Mouse (Mus musculus): ENCODE measurements at regions not wholly inside any gene's neighbourhood (a gene's known extent, or its start where the extent isn't known, plus 50 kb on each side); places are given as distances from the start of the nearest gene placed in this dataset.
A peak's percentile ranks its signal among the peaks of the same experiment; 100 is the strongest.
"Not testable (repeated sequence)": the region's sequence is repeated elsewhere in the genome, so short reads cannot be mapped to it uniquely, and the experiment has no call there.

DNA sequence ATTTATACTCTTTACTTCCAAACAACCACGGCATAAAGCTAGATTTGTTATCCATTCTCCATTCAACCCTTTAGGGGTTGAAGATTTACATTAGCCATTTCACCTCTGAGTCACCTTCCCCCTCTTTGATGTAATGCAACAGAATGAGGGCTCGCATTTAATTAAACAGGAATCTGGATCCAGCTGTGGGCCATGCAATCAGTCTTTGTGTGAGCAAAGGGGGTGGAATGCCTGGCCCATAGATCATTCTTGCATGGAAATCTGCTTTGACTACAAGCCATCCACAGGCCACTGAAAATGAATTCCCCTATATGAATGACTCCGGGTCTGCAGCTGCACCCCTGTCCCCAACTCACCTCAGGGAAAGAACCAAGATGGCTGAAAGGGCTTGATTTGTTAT is 574.4 kb downstream of the Cypt12 start:
- no peak for DNase-seq (ENCODE audit: low spot score)

DNA sequence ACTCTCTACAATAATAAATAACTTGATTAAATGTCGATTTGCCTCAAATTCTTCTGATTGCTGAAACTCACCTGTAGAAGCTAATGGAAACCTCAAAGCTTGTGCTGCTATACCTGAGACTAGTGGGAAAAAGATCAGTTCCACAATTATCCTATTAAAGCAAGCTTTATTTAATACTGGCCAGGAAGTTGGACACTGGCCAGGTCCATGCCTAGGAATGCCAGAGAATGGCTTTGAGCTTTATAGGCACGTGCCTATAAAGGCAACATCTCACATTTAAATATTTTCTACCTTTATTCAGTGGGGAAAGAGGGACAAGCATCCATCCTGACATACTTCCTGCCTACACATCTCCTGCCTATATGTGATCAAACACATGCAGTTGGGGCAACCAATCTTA is 575.8 kb downstream of the Cypt12 start:
- DNase-seq (ENCODE audit: low spot score) = no peak

DNA sequence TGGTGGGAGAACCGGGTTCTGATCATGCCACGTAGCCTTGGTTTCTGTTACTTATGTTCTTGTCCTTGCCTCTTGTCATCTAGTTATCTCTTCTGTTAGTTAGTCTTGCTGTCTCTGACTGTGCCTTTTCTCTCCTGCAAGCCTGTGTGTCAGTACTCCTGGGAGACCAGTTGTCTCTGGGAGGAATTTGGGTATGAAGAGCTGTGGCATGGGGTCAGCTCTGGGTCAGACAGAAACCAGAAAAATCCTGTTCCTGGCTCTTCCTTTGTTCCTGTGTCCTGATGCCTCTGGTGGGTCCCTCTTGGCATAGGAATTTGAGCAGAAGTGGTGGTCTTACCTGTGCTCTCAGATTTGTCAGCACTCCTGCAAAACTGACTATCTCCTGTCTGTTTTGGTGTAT is 609.0 kb downstream of the Cypt12 start:
- no peak for DNase-seq (ENCODE audit: low spot score)

DNA sequence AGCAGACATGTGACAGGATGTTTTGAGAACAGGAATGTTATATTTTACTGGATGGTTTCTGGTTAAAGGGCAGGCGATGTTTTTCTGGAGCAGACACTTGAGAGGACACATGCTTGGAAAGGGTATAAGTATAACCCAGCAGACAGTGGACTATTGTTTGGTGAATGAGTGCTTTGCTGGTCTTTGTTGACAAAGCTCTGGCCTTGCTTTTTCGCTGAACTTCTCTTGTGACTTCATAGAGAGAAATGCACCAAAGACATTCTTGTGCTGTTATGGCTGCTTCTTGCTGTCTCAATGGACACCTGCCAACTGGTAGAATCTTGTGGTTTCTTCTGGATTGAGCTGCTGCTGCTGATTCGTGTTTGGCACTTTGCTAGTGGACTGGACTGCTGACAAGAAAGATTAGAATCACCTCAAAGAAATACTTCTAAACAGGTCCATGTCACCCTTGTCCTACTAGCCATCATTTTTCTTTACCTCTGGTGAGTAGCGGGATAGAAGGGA is 612.1 kb downstream of the Cypt12 start:
- no peak for DNase-seq (ENCODE audit: low spot score)

DNA sequence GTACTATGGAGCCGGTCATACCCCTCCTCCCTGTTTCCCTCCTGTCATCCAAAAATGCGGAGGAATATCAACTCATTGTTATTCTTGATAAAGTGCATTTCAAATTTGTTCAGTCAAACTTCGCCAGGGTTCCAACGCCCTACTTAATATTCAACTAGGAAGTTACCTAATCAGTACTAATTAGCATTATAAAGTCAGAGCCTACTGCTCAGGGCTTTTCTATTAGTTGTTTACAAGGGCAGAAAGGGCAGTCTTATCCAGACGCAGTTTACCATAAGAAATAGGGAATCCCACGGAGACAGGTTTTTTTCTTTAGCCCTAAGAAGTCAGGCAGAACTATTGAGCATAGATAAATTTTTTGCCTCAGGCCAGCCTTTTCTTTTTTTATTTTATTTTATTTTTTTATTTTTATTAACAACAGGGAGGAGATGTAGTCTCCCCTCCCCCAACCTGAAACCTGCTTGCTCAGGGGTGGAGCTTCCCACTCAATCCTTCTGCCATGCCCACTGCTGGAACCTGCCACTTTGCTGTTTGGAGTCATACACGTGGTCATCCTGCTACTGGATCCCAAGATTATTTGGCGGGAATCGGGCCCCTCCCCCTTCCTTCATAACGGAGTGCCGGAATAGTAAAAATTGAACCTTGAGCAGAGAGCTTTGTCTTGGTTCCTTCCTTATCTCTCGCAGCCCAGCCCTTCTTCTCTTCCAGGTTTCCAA is 632.9 kb downstream of the Cypt12 start:
- not testable (repeated sequence) for DNase-seq (ENCODE audit: low spot score)

DNA sequence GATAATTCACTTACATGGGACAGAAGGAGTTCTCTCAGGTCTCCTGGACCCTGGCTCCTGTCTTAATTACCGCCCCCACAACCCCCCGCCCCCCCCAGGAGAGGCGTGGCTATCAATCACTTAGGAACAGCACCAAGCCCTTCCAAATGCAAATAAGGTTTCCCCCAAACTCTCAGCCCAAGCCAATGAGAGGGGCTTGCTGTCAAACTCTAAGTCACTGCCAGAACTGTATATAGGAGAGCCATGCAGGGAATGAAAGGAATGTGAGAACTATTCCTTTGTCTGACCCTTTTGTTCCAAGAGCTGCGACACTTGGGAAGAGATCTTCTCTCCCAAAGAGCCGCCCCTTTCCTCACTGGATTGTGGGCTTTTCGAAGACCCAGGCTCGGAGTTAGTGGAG is 672.4 kb downstream of the Cypt12 start:
- no peak for DNase-seq (ENCODE audit: low spot score)

DNA sequence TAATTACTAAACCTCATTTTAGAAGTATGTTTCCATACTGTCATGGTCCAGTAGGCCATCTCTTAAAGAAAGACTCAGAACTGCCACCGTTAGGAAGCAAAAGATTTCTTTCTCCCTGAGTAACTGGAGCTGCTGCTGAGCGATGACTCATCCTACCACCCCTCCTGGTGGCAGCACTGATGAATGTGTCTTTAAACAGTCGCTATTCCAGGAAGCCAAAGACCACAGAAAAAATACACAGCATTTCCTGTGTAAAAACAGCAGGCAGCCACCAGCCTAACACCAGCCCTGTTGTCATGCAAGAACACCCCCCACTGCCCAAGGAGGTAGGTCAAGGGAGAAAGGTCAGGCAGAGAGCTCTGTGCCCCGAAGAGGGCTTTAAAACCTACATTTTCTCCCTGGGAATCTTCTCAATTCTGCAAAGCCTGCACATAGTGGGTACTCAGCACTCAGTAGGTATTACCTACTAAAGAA is 675.7 kb downstream of the Cypt12 start:
- no peak for DNase-seq (ENCODE audit: low spot score)

DNA sequence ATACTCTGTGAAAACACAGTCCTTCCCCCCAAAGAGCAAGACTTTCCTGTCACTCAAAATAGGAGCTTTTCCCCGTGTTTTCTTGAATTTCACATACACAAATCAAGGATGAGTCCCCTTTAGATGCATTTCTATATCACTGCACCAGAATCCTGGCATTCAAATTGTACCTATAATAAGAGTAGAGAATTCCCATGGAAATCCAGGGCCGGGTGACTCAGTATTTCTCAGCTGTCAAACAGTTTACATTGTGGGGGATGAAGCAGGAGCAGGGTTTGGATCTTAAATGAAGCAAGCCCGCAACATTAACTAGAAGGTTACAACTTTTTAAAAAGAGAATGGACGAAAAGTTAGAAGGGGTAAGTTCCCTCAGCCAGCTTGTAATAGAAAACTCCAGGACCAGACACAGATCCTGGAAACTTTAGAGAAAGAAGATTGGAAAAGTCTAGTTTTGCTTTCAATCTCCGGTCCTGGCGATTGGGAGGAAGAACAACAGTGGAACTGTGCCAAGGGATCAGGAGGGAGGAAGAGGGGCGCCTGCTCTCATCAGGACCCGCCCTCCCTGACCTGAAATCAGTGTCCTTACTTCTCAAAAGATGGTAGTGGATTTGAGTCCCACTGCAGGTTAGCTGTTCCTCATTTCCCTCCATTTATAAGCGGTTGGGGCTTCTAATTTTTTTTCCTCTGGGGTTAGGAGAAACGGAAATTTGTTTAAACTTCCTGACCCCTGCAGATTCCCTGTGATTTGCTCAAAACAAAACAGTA is 676.4 kb downstream of the Cypt12 start:
- DNase-seq (ENCODE audit: low spot score) = no peak

DNA sequence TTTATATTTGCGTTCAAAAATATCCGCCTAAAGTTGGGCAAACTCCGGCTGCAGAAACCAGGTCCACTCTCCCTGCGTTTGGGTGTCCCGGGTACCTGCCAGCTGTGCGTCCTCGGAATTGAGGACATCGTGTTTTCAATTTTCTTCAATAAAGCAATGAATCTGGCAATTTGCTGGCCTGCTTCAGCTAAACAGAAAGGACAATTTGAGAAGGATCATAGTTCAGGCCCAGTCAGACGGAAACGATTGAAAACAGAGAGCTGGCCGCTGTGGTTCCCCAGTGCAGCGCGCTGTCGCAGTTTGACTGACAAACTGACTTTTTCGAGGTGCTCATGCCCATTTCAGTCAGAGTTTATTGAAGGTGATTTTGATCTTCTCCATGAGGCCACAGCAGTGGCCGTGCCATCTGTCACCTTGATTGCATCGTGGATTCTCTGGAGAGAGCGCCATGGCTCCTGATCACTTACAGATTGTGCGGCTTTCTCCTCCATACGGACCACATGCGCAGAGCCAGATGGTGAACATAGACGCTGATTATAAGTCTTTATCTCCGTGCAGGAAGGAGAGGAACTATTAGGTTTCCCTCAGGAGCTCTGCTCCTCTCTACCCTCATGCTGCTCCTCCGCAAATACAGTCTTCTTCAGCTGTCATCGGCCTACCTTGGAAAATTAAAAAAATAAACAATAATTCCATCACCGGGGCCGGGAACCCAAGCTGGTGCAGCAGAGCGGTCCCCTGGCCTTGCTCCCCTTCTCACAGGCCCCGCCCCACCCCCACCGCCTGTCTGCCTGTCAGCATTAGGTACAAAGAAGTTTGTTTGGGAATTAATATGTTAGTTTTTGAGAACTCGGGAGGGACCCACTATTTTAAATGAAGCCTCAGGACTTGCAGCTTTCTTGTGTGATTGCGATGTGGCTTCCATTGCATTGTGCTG is 677.5 kb downstream of the Cypt12 start:
- peak; percentile 71 for DNase-seq (ENCODE audit: low spot score)

DNA sequence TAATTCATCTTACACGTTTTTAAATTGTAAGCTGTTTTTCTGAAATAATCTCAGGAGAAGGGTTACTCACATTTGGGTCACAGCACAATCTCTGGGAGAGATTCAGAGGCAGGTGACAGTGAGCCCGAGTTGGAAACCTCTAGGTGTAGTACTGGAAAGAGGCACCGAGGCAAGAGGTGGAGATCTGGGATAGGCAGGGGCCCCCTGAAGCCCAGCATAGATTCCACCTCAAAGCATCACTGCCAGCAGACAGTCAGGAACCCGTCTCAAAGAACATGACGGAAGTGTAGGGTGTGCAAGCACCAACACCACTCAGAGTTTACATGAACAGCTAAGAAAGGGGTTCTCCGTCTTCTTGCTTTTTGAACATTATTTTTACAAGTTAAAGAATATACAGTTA is 678.2 kb downstream of the Cypt12 start:
- DNase-seq (ENCODE audit: low spot score) = no peak

DNA sequence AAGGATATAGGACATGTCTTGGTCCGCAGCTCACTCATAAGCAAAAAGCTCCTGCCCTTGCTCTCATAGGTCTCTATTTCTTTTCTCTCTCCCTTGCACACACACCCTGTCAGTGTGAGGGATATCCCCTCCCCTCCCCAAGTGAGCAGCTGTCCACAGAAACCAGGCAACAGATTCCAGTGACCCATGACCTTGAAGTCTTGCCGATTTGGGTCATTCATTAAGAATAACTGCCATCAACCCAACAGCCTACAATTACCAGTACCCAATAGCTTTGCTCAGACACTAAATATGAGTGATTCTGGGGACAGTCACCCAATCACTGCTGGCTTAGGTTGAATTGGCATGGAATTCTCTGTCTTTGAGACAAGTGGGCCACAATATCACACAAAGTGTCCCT is 678.6 kb downstream of the Cypt12 start:
- no peak for DNase-seq (ENCODE audit: low spot score)

DNA sequence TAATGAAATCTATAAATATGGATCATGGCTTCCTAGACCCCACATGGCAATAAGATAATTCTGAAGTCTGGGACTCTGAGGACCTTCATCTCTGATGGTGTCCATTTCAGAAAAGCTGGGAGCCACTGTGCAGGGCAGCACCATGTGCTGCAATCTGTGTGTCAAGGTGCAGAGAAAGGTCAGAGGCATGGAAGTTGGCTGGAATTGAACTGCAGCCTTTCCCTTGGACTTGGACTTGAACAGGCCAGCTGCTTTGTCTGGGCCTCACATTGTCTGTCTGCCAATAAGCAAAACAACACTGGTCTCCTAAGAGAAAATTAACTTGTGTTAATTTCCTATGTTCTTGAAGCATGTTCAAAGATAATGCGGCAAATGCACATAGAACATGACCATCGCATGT is 681.0 kb downstream of the Cypt12 start:
- no peak for DNase-seq (ENCODE audit: low spot score)

DNA sequence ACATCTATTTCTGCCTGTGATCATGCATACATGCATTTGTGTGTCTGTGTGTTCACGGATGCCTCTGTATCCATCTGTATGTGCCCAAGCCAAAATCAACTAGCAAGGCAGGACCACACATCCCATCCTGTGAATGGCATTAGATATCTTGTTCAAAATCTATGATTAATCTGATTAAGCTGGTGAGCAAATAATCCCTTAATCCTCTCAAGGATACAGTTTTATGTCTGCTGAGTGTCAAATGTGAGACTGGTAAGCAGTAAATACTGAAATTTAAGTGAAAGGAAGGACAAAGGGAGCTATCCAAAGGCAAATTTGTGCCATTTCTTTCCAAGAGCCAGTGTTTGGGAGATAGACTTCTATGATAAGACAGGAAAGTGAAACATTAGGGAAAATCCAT is 683.4 kb downstream of the Cypt12 start:
- no peak for DNase-seq (ENCODE audit: low spot score)

DNA sequence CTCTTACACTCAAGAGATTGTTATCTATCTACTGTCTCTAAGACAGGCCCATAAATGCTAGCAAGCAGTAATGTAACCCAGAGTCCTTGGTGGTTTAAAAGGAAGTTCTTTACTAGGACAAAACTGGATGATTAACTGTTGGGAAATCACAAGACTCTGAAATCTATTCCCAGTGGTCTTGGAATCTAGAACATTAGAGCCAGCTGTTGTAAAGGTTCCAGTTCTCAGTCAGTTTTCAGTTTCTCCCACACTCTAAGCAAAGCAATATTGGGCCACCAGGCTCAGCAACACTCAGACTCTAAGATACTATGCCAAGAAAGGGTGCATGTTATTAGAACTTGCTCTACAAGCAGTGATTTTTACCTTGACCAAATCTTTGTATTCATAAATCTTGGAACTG is 686.6 kb downstream of the Cypt12 start:
- no peak for DNase-seq (ENCODE audit: low spot score)

DNA sequence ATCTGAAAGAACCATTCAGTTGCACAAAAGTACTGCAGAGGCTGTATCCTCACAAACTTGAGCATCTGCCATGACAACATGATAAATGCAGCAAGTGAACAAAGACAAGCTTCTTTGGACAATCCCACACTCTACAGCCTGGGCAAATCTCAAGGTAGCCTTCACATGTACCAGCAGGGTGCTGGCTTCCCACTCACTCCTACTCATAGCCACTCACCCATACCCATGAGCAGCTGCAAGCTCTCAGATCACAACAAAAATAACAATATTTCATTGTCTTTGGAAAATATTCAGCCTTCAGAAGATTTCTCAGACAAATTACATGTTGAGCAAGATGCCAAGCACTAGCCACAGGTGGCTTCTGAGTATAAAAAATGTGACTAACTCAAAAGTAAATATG is 689.3 kb downstream of the Cypt12 start:
- no peak for DNase-seq (ENCODE audit: low spot score)

DNA sequence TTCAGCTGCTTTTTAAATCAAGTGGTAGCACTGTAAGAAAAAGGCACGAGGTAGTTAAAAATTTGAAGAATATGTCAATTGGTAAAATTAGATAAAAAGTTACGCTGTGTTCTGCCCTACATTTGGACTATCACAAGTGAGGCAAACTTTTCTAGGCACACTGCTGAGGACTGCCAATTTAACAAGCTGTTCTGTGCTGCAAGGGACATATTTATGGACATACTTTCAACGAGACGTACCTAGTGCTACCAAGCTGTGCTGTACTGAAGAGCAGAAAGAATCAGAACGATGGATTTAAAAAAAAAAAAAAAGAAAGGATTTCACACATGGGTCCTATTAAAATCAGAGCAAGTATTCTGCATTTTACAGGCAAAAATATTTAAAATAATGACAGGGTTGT is 692.1 kb downstream of the Cypt12 start:
- DNase-seq (ENCODE audit: low spot score) = no peak

DNA sequence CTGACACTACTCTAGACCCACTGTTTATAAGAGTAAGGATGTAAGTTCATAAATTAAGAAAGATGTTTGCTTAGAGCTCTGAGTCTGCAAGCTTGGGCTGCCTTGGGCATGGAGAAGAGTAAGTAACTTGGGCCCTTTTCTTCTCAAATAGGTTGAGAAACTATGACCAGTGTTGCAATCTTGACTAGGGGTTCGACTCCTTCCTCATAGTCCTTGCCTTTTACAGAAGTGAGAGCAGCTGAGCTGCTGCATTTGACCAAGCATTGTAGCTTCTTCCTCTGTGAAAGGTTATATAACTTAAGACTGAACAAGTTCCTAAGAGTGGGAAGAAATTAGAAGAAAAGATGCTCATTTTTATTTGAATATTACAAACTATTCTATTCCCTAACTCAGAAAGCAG is 693.5 kb downstream of the Cypt12 start:
- no peak for DNase-seq (ENCODE audit: low spot score)

DNA sequence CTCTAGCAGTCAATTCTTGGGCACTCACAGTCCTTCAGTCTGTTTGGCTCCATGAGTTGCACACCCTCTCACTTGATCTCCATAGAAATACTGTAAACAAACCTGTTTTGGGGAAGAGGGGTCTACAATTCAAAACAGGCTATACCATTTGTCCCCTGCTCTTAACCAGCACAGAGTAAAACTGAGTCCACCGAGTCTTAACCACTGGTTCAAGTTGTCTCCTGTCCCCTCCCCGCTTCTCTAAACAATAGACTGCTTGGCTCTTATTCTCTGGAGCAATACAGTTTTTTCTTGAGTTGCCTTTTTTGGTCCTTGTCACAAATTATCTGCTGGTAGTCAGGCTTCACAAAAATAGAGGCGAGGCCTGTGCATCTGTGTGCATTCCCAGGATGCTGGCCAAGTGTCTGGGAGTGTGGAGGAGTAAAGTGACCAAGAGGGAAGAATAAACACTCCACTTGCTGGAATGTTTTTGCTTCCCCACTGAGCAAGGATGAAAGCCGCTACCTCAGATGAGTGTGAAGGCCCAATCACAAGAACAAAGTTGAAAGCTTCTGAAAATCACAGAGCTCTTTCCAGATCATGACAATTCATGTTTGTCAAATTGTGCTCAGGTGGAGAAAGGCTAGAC is 695.3 kb downstream of the Cypt12 start:
- DNase-seq (ENCODE audit: low spot score) = no peak

DNA sequence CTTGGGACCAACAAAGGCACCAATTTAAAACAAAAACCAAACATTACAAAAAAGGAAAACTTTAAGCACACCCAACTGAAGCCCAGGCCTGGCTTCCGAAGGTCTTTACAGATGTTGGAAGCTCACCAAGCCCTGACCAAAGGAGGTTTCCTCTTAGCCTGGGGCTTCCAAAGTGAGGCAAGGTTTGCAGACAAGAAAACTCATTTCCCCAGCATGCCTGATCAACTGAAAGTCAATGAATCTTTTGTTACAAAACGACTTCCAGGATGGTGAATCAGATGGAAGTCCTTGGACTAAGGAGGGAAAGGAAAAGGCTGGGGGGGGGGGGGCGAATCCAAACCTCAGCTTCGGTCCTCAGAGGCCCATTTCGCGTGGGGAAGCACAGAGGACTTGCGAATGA is 697.3 kb downstream of the Cypt12 start:
- DNase-seq (ENCODE audit: low spot score) = no peak

DNA sequence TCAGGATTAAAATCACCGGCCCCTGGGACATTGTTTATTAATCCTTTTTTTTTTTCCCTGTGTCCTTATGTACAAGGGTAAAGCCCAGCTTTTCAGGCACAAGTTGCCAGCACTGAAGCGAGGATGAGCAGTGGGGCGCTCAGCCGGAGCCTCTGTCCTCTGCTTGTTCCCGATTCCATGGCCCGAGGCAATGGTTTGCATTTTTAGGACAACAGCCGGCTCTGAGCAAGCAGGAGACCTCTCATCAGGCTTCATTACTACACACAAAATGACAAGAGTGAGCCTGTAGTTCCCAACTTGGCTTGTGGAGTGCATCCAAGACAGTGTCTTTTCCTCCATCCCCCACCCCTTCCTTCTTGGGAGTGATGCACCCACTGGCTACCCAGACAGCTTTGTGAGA is 697.7 kb downstream of the Cypt12 start:
- no peak for DNase-seq (ENCODE audit: low spot score)

DNA sequence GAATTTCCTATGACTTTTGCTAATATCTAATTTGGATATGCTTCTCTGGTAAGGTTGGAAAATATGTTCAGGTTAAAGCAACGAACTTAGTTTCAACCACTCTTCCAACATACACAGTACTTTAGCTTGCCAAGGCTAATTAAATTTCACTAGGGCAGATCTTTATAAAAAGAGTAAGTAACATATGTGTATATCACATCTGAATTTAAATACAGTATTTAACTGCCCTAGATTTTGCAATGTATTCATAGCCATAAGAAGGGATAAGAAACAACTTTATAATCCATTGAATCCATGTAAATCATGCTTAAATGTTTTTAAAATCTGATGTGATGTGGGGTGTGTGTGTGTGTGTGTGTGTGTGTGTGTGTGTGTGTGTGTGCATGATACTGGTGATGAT is 705.3 kb downstream of the Cypt12 start:
- no peak for DNase-seq (ENCODE audit: low spot score)

DNA sequence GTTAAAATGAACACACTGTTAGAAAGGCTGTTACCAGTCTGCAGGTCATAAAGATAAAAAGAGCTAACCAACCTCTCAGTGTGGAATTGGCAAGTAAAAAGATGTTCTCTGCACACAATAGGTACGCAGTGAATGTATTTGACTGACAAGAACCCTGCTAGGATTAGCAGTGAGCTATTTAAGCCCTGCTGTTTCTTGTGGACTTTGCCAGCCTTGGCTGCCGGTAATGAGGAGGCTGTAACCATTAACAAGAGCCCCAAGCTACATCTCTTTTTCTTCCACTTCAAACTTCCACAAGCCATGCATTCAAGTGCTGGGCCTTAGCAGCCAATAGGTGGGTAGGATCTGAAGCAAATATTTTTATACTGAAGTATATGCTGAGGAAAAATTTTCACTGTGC is 717.5 kb downstream of the Cypt12 start:
- no peak for DNase-seq (ENCODE audit: low spot score)

Measured in layer of hippocampus, adult 9-10 months (tissue).